Mouse (Mus musculus): ENCODE measurements around the gene 0610009B22Rik.

DNA sequence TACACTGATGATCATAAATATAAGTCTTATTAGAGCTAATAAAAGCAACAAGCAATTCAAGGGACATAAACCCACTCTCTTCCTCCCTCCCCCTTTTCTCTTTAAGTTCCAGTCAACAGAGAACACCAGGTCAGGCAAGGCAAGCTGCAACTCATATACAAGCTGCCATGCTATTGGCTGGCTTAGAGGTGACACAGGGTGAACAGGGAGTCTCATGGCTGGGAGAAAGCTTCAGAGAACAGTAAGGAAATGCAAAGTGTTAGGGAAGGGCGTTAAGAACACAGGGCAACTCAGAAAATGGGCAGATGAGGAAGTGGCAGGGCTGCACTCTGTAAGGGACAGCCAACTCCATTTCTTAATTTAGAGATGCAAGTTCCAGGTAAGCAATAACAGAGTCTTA is 44.2 kb upstream of the 0610009B22Rik start:
- TF ChIP-seq POLR2A (IDR thresholded peaks at IDR 0.05; ENCODE audit: borderline replicate concordance, control insufficient read depth, low read depth, low read length) (no peak), CTCF (IDR thresholded peaks at IDR 0.05; ENCODE audit: control insufficient read depth, insufficient read depth, low read length) (no peak)

All from bone marrow, adult 2 months (tissue).